Mouse (Mus musculus) skeletal muscle tissue, adult 2 months (tissue): ENCODE data around the gene Kcnq5.

ENCODE experiments used
- DNase-seq: peaks from one replicate; pipeline ENCODE4 v3.0.0-alpha.2; 2012; ENCODE audit warnings: low read depth, low spot score

Kcnq5 gene

GRCm38 (mm10) chr1:21961251-21962082, at the start of gene Kcnq5:
TSS of gene Kcnq5 (minus strand) at chr1:21961942.
- DNase-seq, result peak; percentile 21

- no peak for DNase-seq
These were observed 18.0 kb upstream of the Kcnq5 start for GRCm38 (mm10) chr1:21979755-21980154.

- DNase-seq, result no peak
These were observed 17.6 kb upstream of the Kcnq5 start for GRCm38 (mm10) chr1:21979292-21979691.

- DNase-seq, result no peak
These were observed 12.3 kb upstream of the Kcnq5 start for GRCm38 (mm10) chr1:21974040-21974439.

- DNase-seq, result no peak
These were observed 5.4 kb upstream of the Kcnq5 start for GRCm38 (mm10) chr1:21967139-21967538.

DNA sequence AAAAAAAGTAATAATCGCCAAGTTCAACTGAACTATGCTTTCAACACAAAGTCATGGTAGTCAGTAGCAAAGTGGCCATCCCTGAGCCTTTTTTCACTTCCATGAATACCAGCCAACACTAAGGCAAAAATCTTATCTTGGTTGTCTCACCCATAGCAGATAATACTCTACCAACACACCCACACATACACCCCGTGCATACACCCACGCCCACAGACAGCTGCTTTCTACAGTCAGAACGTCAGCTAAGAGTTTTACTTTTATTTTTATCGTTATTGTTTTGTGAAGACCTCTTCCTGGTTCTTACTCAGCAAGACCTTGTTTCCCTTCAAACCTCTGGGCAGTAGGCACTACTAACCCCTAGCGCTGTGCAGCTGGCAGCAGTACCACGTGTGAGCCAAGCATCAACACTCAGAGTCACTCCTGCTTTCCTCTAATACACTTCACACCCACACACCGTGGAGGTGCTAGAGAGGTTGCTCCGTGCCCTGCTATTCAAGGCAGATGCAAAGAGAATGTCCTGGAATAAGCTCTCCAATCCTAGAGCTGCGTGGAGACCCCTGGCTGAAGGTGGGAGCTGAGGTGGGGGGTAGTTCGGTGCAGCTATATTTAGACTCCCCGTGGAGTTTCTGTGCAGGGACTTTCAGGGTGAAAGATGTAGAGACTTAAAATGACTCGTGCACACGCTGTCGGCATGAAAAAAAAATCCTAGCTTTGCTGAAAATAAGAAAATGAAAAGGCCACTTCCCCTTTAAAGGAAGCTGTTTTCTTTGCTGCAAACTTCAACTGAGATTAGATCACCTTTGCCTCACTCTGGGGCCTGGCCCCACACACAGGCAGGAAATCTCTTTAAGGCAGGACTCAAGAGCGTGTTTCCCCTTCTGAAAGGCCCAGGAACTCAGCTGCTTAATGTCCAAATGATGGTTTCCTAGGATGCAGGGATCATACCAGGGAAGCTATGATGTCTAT, 1.4 kb upstream of the Kcnq5 start:
- DNase-seq, result no peak

- DNase-seq, result no peak
These were observed 335 bp upstream of the Kcnq5 start for GRCm38 (mm10) chr1:21962083-21962471.

- DNase-seq, result peak; percentile 12
These were observed 1.1 kb downstream of the Kcnq5 start for GRCm38 (mm10) chr1:21960421-21961250.

- DNase-seq, result no peak
These were observed 2.0 kb downstream of the Kcnq5 start for GRCm38 (mm10) chr1:21959648-21960285.

GRCm38 (mm10) chr1:21958013-21958412, 3.7 kb downstream of the Kcnq5 start:
- no peak for DNase-seq

DNA sequence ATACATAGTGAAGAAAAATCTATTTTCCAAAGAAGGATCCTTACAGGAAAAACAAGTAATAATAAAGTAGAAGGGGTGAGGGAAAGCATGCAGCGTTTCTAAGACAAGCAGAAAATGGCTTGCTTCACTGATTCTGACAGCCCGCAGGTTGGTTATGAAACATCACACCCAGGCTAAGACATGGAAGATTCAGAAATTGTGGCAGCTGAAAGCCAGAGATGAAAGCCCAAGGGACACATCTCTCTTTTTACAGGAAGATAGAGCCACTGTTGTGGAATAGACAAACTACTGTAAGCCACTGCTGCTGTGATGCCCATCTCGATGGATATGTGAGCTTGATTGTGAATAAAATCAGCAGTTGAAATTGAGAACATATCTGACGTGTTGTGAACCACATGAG, 20.9 kb downstream of the Kcnq5 start:
- no peak for DNase-seq

DNA sequence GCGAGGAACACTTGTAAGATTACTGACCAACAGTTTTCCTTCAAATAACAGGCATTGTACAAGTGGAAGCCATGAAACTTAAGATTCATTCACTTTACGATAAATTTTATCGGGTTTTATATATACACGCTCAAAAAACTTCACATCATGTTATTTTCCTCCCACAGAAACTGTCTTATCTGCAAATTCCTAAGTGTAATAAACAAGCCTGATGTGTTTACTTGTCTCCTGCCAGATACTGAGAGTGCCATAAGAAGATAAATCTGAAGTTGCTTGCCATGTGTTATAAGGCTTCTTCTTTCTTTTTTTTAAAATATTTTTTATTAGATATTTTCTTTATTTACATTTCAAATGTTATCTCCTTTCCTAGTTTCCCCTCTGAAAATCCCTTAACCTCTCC, 34.6 kb downstream of the Kcnq5 start:
- DNase-seq, result no peak

GRCm38 (mm10) chr1:21923293-21923642, 38.5 kb downstream of the Kcnq5 start:
- DNase-seq, result no peak

- DNase-seq, result no peak
These were observed 39.0 kb downstream of the Kcnq5 start for GRCm38 (mm10) chr1:21922578-21923292.

DNA sequence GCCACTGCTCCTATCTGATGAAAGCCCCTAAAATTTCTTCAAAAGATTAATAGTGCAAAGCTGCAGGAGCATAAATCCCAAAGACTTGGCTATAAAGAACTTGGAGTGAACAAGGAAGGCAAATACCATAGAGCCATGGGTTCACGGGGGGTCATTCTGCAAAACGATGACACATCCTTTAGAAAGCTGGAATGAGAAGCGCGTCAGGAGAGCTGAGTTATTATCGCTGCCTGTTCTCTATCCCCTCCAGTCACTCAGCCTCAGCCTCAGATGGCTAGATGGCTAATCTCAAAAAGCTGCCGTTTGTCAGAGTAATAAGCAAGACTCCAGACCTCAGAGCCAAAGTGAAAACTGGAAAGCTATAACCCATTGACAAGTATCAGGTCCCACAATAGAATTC, 42.5 kb downstream of the Kcnq5 start:
- DNase-seq, result no peak

GRCm38 (mm10) chr1:21896067-21896719, 65.5 kb downstream of the Kcnq5 start:
- no peak for DNase-seq

GRCm38 (mm10) chr1:21883747-21884146, 78.0 kb downstream of the Kcnq5 start:
- no peak for DNase-seq

DNA sequence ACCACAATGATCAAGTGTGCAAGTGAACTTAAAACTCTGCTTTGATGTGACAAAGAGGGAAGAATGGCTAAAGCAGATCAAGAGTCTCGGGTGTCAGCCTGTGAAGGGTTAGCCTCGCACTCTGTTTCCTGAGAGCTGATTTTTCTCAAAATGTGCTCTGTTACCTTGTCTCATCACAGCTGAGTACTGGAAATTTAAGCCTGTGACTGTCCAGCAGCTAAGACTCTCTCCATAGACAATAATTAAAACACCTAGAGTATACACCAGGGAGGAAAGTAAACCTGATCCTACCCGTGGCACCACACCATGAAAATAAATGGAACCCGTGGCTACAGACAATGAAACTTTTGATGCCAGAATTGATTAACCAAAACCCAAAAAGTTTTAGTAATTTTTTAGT, 90.9 kb downstream of the Kcnq5 start:
- DNase-seq, result no peak

DNA sequence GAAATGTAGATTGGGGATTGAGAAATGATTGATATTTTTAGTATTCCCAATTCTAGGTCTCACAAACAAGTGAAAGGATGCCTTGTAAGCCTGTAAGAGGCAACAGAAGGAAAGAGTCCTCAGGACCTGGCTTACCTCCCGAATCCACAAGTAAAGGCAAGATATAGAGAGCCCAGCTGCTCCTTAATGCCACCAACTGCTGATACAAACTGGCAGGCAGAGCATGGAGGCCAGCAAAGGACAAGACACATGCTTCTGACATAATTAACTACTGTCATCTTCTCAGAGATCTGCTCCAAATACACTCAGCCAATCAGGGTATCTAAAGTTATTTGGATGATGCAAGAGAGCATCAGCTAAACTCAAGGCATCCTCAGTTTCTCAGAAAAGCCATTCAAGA, 93.3 kb downstream of the Kcnq5 start:
- no peak for DNase-seq

- no peak for DNase-seq
These were observed 105.3 kb downstream of the Kcnq5 start for GRCm38 (mm10) chr1:21856399-21856798.
